Mouse (Mus musculus) small intestine, adult 2 months (tissue): ENCODE measurements at regions not wholly inside any gene's neighbourhood (a gene's known extent, or its start where the extent isn't known, plus 50 kb on each side); places are given as distances from the start of the nearest gene placed in this dataset.

ENCODE experiments used
- CTCF ChIP-seq: fragments of 200-500 bp; IDR thresholded peaks from 2 replicates; pipeline ENCODE4 v1.5.1; 2012; ENCODE audit warnings: low read depth, mild to moderate bottlenecking, control low read depth, inconsistent platforms, low read length, moderate library complexity, mixed read lengths; ENCODE audit not compliant: insufficient replicate concordance, insufficient read length; ENCODE audit errors: extremely low read depth
- POLR2A ChIP-seq: fragments of 200-500 bp; IDR thresholded peaks from 2 replicates; pipeline ENCODE4 v1.6.1; 2012; ENCODE audit warnings: low read depth, mild to moderate bottlenecking, control low read depth, inconsistent platforms, low read length, moderate library complexity

DNA sequence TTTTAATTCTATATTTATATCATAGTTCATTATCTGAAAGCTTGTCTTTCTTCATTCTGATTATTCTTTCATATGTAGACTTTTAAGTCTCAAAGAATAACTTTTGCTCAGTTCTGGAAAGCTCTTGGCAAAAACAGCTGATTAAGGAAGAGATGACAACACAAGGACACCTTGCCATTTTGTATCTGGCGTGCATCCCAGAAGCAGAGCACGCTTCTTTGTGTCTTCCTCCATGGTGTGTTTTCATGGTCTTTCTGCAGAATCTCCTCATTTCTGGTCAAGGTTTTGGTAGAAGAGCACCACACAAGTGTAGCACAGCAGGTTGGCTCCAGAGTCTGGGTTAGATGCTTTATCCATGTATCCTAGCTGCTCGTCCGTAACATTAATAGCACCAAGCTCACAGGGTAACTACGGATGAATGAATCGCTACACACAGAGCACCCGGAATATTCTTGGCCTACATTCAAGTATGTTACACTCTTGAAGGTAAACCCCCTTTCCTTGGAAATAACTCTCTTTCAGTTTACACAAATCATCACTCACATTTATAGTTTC, 148.9 kb upstream of the Ddhd1 start:
- TF ChIP-seq CTCF (no peak), POLR2A (no peak)
